Mouse (Mus musculus): ENCODE results near the gene Vmn2r5. TPM values are rescaled to one million over a fixed set of nuclear protein-coding genes. Genes with fewer than 3 reads are reported as not detected.
"Not testable (repeated sequence)": the region's sequence is repeated elsewhere in the genome, so short reads cannot be mapped to it uniquely, and the experiment has no call there.

The Vmn2r5 gene
- not detected in 2 replicates for polyA plus RNA-seq (2015; fragmentation: Nextera tagmentation; extraction: Ambion mirVana)

- not testable (repeated sequence) for DNase-seq (ENCODE audit: low spot score)
Measured at GRCm38 (mm10) chr3:64509742-64510141, at the start of gene Vmn2r5. Gene Vmn2r5 (minus strand): TSS chr3:64509842.

GRCm38 (mm10) chr3:64523585-64523984 lies 13.9 kb upstream of the Vmn2r5 start:
- DNase-seq (ENCODE audit: low spot score): not testable (repeated sequence)

Other genes with a start within 250 kb of the Vmn2r5 start
- gene Vmn2r3, start 220.1 kb downstream of the Vmn2r5 start, polyA plus RNA-seq (2015; fragmentation: Nextera tagmentation; extraction: Ambion mirVana): 0.03 and 0.05 TPM in 2 replicates
- not detected in 2 replicates for gene Vmn2r4, start 94.5 kb downstream of the Vmn2r5 start, polyA plus RNA-seq (2015; fragmentation: Nextera tagmentation; extraction: Ambion mirVana)
- not detected in 2 replicates for gene Vmn2r6, start 56.0 kb upstream of the Vmn2r5 start, polyA plus RNA-seq (2015; fragmentation: Nextera tagmentation; extraction: Ambion mirVana)